Mouse (Mus musculus): ENCODE measurements around the gene Raph1. TPM values are rescaled to one million over a fixed set of nuclear protein-coding genes. Genes with fewer than 3 reads are reported as not detected.

Raph1 gene
- polyA plus RNA-seq (2014; fragmentation: Nextera tagmentation; extraction: Ambion mirVana): 28.0 and 33.7 TPM in 2 replicates

- Histone ChIP-seq H3K4me2 (ENCODE audit: low read depth, low read length) (peak within 1 kb of the TSS; percentile 86), H3K27me3 (ENCODE audit: control insufficient read depth, insufficient read depth, low read length) (no peaks in the 10 kb centered on the region), H3K4me1 (ENCODE audit: control insufficient read depth, insufficient read depth, low read length) (no peaks in the 10 kb centered on the region), H3K27ac (ENCODE audit: low read depth, low read length) (peak within 1 kb of the TSS; percentile 97), H3K4me3 (ENCODE audit: low read depth, low read length) (peak within 1 kb of the TSS; percentile 95), H3K9ac (replicated peaks; ENCODE audit: low read depth, low read length) (peak within 1 kb of the TSS; percentile 100), H3K9me3 (ENCODE audit: control insufficient read depth, low read length) (no peaks in the 10 kb centered on the region), H3K36me3 (ENCODE audit: control insufficient read depth, insufficient read depth, low read length) (no peaks in the 10 kb centered on the region)
- ATAC-seq (ENCODE audit: low read depth): peak; percentile 96
- WGBS: under 1% methylated on average over 58 of the region's 92 CpGs
Measured at GRCm38 (mm10) chr1:60566631-60567311, at the start of gene Raph1. Raph1 (minus strand) TSS chr1:60567104.

- Histone ChIP-seq H3K4me2 (ENCODE audit: low read depth, low read length) (no peak overlapping the region), H3K9me3 (ENCODE audit: control insufficient read depth, low read length) (no peaks in the 10 kb centered on the region), H3K4me1 (ENCODE audit: control insufficient read depth, insufficient read depth, low read length) (no peaks in the 10 kb centered on the region), H3K27ac (ENCODE audit: low read depth, low read length) (no peak overlapping the region), H3K27me3 (ENCODE audit: control insufficient read depth, insufficient read depth, low read length) (no peaks in the 10 kb centered on the region), H3K4me3 (ENCODE audit: low read depth, low read length) (no peak overlapping the region), H3K36me3 (ENCODE audit: control insufficient read depth, insufficient read depth, low read length) (no peaks in the 10 kb centered on the region), H3K9ac (replicated peaks; ENCODE audit: low read depth, low read length) (no peak overlapping the region)
- WGBS: 60% methylated on average over 1 of the region's 1 CpGs
- no peak for ATAC-seq (ENCODE audit: low read depth)
Measured at GRCm38 (mm10) chr1:60615703-60616102, 48.8 kb upstream of the Raph1 start.

- no peak for ATAC-seq (ENCODE audit: low read depth)
- WGBS: 86% methylated on average over 1 of the region's 1 CpGs
- H3K27me3 ChIP-seq (ENCODE audit: control insufficient read depth, insufficient read depth, low read length): no peaks in the 10 kb centered on the region
- no peaks in the 10 kb centered on the region for H3K36me3 ChIP-seq (ENCODE audit: control insufficient read depth, insufficient read depth, low read length)
- no peaks in the 10 kb centered on the region for H3K9me3 ChIP-seq (ENCODE audit: control insufficient read depth, low read length)
- H3K27ac ChIP-seq (ENCODE audit: low read depth, low read length): no peak overlapping the region
- no peak overlapping the region for H3K4me3 ChIP-seq (ENCODE audit: low read depth, low read length)
- no peaks in the 10 kb centered on the region for H3K4me1 ChIP-seq (ENCODE audit: control insufficient read depth, insufficient read depth, low read length)
- no peak overlapping the region for H3K4me2 ChIP-seq (ENCODE audit: low read depth, low read length)
- no peak overlapping the region for H3K9ac ChIP-seq (replicated peaks; ENCODE audit: low read depth, low read length)
Measured at GRCm38 (mm10) chr1:60614902-60615301, 48.0 kb upstream of the Raph1 start.

GRCm38 (mm10) chr1:60611968-60612367 is 45.1 kb upstream of the Raph1 start:
- Histone ChIP-seq H3K4me3 (ENCODE audit: low read depth, low read length) (no peak overlapping the region), H3K9ac (replicated peaks; ENCODE audit: low read depth, low read length) (no peak overlapping the region), H3K9me3 (ENCODE audit: control insufficient read depth, low read length) (no peaks in the 10 kb centered on the region), H3K4me1 (ENCODE audit: control insufficient read depth, insufficient read depth, low read length) (no peaks in the 10 kb centered on the region), H3K4me2 (ENCODE audit: low read depth, low read length) (no peak overlapping the region), H3K27me3 (ENCODE audit: control insufficient read depth, insufficient read depth, low read length) (no peaks in the 10 kb centered on the region), H3K27ac (ENCODE audit: low read depth, low read length) (no peak overlapping the region), H3K36me3 (ENCODE audit: control insufficient read depth, insufficient read depth, low read length) (no peaks in the 10 kb centered on the region)
- 92% methylated on average over 3 of the region's 3 CpGs for WGBS
- no peak for ATAC-seq (ENCODE audit: low read depth)

GRCm38 (mm10) chr1:60610631-60611030 is 43.7 kb upstream of the Raph1 start:
- Histone ChIP-seq H3K9ac (replicated peaks; ENCODE audit: low read depth, low read length) (no peak overlapping the region), H3K36me3 (ENCODE audit: control insufficient read depth, insufficient read depth, low read length) (no peaks in the 10 kb centered on the region), H3K27me3 (ENCODE audit: control insufficient read depth, insufficient read depth, low read length) (no peaks in the 10 kb centered on the region), H3K4me3 (ENCODE audit: low read depth, low read length) (no peak overlapping the region), H3K27ac (ENCODE audit: low read depth, low read length) (no peak overlapping the region), H3K4me2 (ENCODE audit: low read depth, low read length) (no peak overlapping the region), H3K9me3 (ENCODE audit: control insufficient read depth, low read length) (no peaks in the 10 kb centered on the region), H3K4me1 (ENCODE audit: control insufficient read depth, insufficient read depth, low read length) (no peaks in the 10 kb centered on the region)
- WGBS: 70% methylated on average over 4 of the region's 4 CpGs
- no peak for ATAC-seq (ENCODE audit: low read depth)

GRCm38 (mm10) chr1:60609011-60609775 is 42.3 kb upstream of the Raph1 start:
- H3K36me3 ChIP-seq (ENCODE audit: control insufficient read depth, insufficient read depth, low read length): no peaks in the 10 kb centered on the region
- 89% methylated on average over 8 of the region's 8 CpGs for WGBS
- no peak overlapping the region for H3K4me3 ChIP-seq (ENCODE audit: low read depth, low read length)
- H3K27ac ChIP-seq (ENCODE audit: low read depth, low read length): no peak overlapping the region
- H3K27me3 ChIP-seq (ENCODE audit: control insufficient read depth, insufficient read depth, low read length): no peaks in the 10 kb centered on the region
- H3K4me2 ChIP-seq (ENCODE audit: low read depth, low read length): no peak overlapping the region
- H3K9ac ChIP-seq (replicated peaks; ENCODE audit: low read depth, low read length): no peak overlapping the region
- no peaks in the 10 kb centered on the region for H3K4me1 ChIP-seq (ENCODE audit: control insufficient read depth, insufficient read depth, low read length)
- H3K9me3 ChIP-seq (ENCODE audit: control insufficient read depth, low read length): no peaks in the 10 kb centered on the region
- ATAC-seq (ENCODE audit: low read depth): no peak

- WGBS: 90% methylated on average over 3 of the region's 3 CpGs
- H3K9me3 ChIP-seq (ENCODE audit: control insufficient read depth, low read length): no peaks in the 10 kb centered on the region
Measured at GRCm38 (mm10) chr1:60604481-60605021, 37.6 kb upstream of the Raph1 start.

GRCm38 (mm10) chr1:60600682-60601081 is 33.8 kb upstream of the Raph1 start:
- no peaks in the 10 kb centered on the region for H3K9me3 ChIP-seq (ENCODE audit: control insufficient read depth, low read length)
- no peaks in the 10 kb centered on the region for H3K27me3 ChIP-seq (ENCODE audit: control insufficient read depth, insufficient read depth, low read length)
- H3K4me3 ChIP-seq (ENCODE audit: low read depth, low read length): no peak overlapping the region
- H3K4me2 ChIP-seq (ENCODE audit: low read depth, low read length): no peak overlapping the region
- no peaks in the 10 kb centered on the region for H3K36me3 ChIP-seq (ENCODE audit: control insufficient read depth, insufficient read depth, low read length)
- H3K4me1 ChIP-seq (ENCODE audit: control insufficient read depth, insufficient read depth, low read length): no peaks in the 10 kb centered on the region
- H3K9ac ChIP-seq (replicated peaks; ENCODE audit: low read depth, low read length): no peak overlapping the region
- no peak for ATAC-seq (ENCODE audit: low read depth)
- 90% methylated on average over 6 of the region's 6 CpGs for WGBS
- H3K27ac ChIP-seq (ENCODE audit: low read depth, low read length): no peak overlapping the region

More at GRCm38 (mm10) chr1:60604481-60605021, 37.6 kb upstream of the Raph1 start:
- Histone ChIP-seq H3K27ac (ENCODE audit: low read depth, low read length) (no peak overlapping the region), H3K4me3 (ENCODE audit: low read depth, low read length) (no peak overlapping the region), H3K4me2 (ENCODE audit: low read depth, low read length) (no peak overlapping the region), H3K36me3 (ENCODE audit: control insufficient read depth, insufficient read depth, low read length) (no peaks in the 10 kb centered on the region), H3K27me3 (ENCODE audit: control insufficient read depth, insufficient read depth, low read length) (no peaks in the 10 kb centered on the region), H3K9ac (replicated peaks; ENCODE audit: low read depth, low read length) (no peak overlapping the region), H3K4me1 (ENCODE audit: control insufficient read depth, insufficient read depth, low read length) (no peaks in the 10 kb centered on the region)
- ATAC-seq (ENCODE audit: low read depth): no peak

- Histone ChIP-seq H3K4me2 (ENCODE audit: low read depth, low read length) (no peak overlapping the region), H3K9ac (replicated peaks; ENCODE audit: low read depth, low read length) (no peak overlapping the region), H3K4me1 (ENCODE audit: control insufficient read depth, insufficient read depth, low read length) (no peaks in the 10 kb centered on the region), H3K27me3 (ENCODE audit: control insufficient read depth, insufficient read depth, low read length) (no peaks in the 10 kb centered on the region), H3K27ac (ENCODE audit: low read depth, low read length) (no peak overlapping the region), H3K4me3 (ENCODE audit: low read depth, low read length) (no peak overlapping the region), H3K9me3 (ENCODE audit: control insufficient read depth, low read length) (no peaks in the 10 kb centered on the region), H3K36me3 (ENCODE audit: control insufficient read depth, insufficient read depth, low read length) (no peaks in the 10 kb centered on the region)
- 82% methylated on average over 3 of the region's 3 CpGs for WGBS
- ATAC-seq (ENCODE audit: low read depth): no peak
Measured at GRCm38 (mm10) chr1:60599926-60600325, 33.0 kb upstream of the Raph1 start.
